Mouse (Mus musculus): ENCODE results near the gene Cd248. TPM values are rescaled to one million over a fixed set of nuclear protein-coding genes. Genes with fewer than 3 reads are reported as not detected.
A peak's percentile ranks its signal among the peaks of the same experiment; 100 is the strongest.

Cd248 gene
- polyA plus RNA-seq, 1 experiment from 2014 or later, result 0.44 TPM

- no peaks in the 10 kb centered on the region for H3K27me3 ChIP-seq
- in situ Hi-C loops (cut with MboI; ENCODE audit: low pct_unique_long_range_greater_than_20kb), result no loop called here
- no peak for ATAC-seq
- no peak for DNase-seq (ENCODE audit: low read depth, low spot score)
- TF ChIP-seq CTCF (IDR thresholded peaks at IDR 0.05), result no peak
- CTCF ChIA-PET, result interaction anchor here (1.0 to 3.6 kb wide), 8 partner anchors 8 to 77 kb away, joined by 3 to 29 read pairs (median 4); partner anchors contain the start of genes Rin1 and Yif1a
- POLR2A ChIA-PET, result interaction anchor here (0.7 to 2.4 kb wide), 4 partner anchors 8 to 27 kb away, joined by 3 to 14 read pairs (median 4); no protein-coding TSS in a partner anchor
Measured at GRCm38 (mm10) chr19:5039301-5040114, 28.4 kb upstream of the Cd248 start.

DNA sequence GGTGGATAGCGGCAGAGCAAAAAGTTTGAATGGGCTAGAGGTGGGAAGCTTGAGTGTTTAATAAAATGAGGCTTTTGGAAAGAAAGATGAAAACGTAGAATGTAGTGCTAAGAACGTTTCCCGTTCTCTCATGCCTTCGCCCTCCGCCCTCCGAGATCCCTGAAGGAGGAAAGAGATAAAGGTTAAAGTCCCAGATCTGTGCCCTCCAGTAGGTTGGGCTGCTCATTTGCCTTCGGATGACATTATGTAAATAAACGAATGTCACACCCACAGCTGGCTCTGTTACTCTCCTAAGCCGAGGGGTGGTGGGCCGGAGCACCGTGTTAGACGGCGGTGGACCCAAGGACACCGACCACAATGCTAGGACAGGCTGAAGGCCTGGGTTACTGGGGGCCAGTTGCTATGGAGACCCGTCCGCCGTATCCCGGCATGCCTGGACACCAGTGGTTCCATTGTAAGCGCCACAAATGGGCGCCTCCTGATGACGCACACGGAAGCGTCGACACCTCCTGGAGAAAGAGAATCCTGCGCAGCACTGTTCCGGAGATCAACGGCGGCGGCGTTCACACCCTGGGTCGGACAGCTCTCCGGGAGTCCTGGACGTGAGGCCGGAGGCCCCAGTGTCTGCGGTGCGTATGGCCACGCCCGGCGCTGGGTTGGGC lies 26.9 kb upstream of the Cd248 start, which contains the start of gene Brms1:
Brms1 (plus strand) TSS at position 493 of the 662 bp plus-strand sequence.
- POLR2A ChIA-PET, result interaction anchor here (0.6 to 1.1 kb wide), 2 partner anchors 9 to 648 kb away, joined by 4 to 5 read pairs; no protein-coding TSS in a partner anchor
- peak; percentile 40 for ATAC-seq
- no peak for DNase-seq (ENCODE audit: low read depth, low spot score)
- in situ Hi-C loops (cut with MboI; ENCODE audit: low pct_unique_long_range_greater_than_20kb), result no loop called here
- no peaks in the 10 kb centered on the region for H3K27me3 ChIP-seq
- CTCF ChIA-PET, result interaction anchor here (1.2 to 3.6 kb wide), 4 partner anchors 11 to 78 kb away, joined by 3 to 29 read pairs (median 4); partner anchors contain the start of gene Rin1
- TF ChIP-seq CTCF (IDR thresholded peaks at IDR 0.05), result no peak

DNA sequence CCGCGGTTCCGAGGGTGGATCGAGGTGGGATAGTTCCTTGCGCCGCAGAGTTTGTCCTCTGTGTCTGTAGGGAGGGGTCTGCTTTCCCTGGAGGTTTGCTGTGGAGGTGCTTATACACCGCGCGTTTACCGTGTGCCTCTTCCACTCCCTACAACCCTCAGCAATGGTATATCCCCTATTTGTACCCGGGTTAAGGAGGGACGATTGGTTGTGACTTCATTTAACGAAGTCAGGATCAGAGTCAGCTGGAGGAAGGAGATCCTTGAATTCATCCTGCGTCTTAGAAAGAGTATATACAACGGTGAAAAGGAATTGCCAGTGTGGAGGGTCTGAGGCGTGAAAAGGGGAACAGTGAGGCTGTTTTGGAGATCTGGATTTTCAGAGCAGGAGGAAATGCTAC lies 26.3 kb upstream of the Cd248 start:
- DNase-seq (ENCODE audit: low read depth, low spot score) (no peak), ATAC-seq (no peak)
- ChIA-PET POLR2A (interaction anchor here (0.6 to 1.1 kb wide), 2 partner anchors 8 to 649 kb away, joined by 4 to 5 read pairs; no protein-coding TSS in a partner anchor), CTCF (interaction anchor here (1.2 to 3.6 kb wide), 2 partner anchors 10 to 25 kb away, joined by 3 to 29 read pairs; partner anchors contain the start of gene Rin1)
- H3K27me3 ChIP-seq, result no peaks in the 10 kb centered on the region
- TF ChIP-seq CTCF (IDR thresholded peaks at IDR 0.05), result no peak
- in situ Hi-C loops (cut with MboI; ENCODE audit: low pct_unique_long_range_greater_than_20kb), result no loop called here

DNA sequence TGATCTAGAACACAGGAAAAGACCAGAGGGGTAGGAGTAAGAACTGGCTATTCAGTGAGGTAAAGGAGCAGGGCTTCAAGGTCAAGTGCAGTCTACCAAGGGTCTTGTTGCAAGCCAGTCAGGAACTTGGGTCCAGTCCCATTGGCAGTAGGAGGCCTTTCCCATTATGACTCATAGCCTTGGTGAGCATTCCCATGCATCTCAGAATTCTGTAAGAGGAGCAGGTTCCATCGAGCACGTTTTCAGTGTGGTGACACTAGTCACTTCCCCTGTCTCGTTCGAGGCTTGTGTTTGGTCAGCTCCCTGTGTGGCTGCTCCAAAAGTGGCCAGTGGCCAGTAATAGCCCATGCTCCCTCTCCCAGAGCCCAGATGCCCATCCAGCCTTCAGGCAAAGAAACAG lies 22.3 kb upstream of the Cd248 start:
- ATAC-seq (no peak), DNase-seq (ENCODE audit: low read depth, low spot score) (no peak)
- in situ Hi-C loops (cut with MboI; ENCODE audit: low pct_unique_long_range_greater_than_20kb), result no loop called here
- H3K27me3 ChIP-seq, result no peaks in the 10 kb centered on the region
- POLR2A ChIA-PET, result no interaction called here
- CTCF ChIA-PET, result interaction anchor here (0.8 kb wide), 2 partner anchors 9 to 10 kb away, joined by 3 read pairs; no protein-coding TSS in a partner anchor
- TF ChIP-seq CTCF (IDR thresholded peaks at IDR 0.05), result no peak

- no peak for DNase-seq (ENCODE audit: low read depth, low spot score)
- ChIA-PET POLR2A (interaction anchor here (1.3 kb wide), 1 partner anchor 10 kb away, joined by 3 read pairs; the partner anchor contains the start of genes AC124502.3 and B4gat1), CTCF (interaction anchor here (0.9 to 4.3 kb wide), 4 partner anchors 10 to 31 kb away, joined by 3 to 16 read pairs (median 4); partner anchors contain the start of genes AC124502.3 and B4gat1)
- no peak for TF ChIP-seq CTCF (IDR thresholded peaks at IDR 0.05)
- no peak for ATAC-seq
- H3K27me3 ChIP-seq, result no peaks in the 10 kb centered on the region
- in situ Hi-C loops (cut with MboI; ENCODE audit: low pct_unique_long_range_greater_than_20kb), result no loop called here
Measured at GRCm38 (mm10) chr19:5048138-5049056, 19.5 kb upstream of the Cd248 start.

DNA sequence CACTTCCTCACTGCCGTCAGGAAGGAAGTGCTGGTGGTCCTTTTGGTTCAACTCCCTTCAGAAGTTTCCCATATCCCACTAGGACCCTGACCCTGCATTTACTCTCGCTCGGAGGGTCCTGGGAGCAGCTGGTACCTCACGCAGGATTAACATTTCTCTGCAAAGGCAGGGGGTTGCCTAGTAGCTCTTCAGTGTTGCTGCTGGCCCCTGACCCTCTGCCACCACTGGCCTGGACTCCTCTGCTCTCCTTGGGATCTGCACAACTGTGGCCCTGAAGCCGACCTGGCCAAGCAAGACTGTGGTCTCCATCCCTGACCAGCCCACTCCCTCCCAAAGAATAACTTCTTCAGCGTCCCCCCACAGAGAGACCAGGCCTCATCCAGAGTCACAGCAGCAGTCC lies 18.6 kb upstream of the Cd248 start:
- no peaks in the 10 kb centered on the region for H3K27me3 ChIP-seq
- CTCF ChIA-PET, result interaction anchor here (1.5 to 4.3 kb wide), 2 partner anchors 25 to 30 kb away, joined by 4 to 16 read pairs; no protein-coding TSS in a partner anchor
- DNase-seq (ENCODE audit: low read depth, low spot score) (no peak), ATAC-seq (no peak)
- POLR2A ChIA-PET, result interaction anchor here (0.8 kb wide), 1 partner anchor 8 kb away, joined by 5 read pairs; the partner anchor contains the start of gene Brms1
- no peak for TF ChIP-seq CTCF (IDR thresholded peaks at IDR 0.05)
- in situ Hi-C loops (cut with MboI; ENCODE audit: low pct_unique_long_range_greater_than_20kb), result no loop called here

- ATAC-seq, result peak; percentile 58
- ChIA-PET POLR2A (interaction anchor here (0.6 to 2.3 kb wide), 7 partner anchors 9 to 512 kb away, joined by 3 to 14 read pairs (median 4); partner anchors contain the start of genes AC124502.3, B4gat1 and Brms1), CTCF (interaction anchor here (0.6 to 5.0 kb wide), 13 partner anchors 10 to 204 kb away, joined by 3 to 32 read pairs (median 5); partner anchors contain the start of genes AC124502.3, B4gat1, Brms1 and Slc29a2)
- no peaks in the 10 kb centered on the region for H3K27me3 ChIP-seq
- DNase-seq (ENCODE audit: low read depth, low spot score), result peak; percentile 88
- no peak for TF ChIP-seq CTCF (IDR thresholded peaks at IDR 0.05)
- in situ Hi-C loops (cut with MboI; ENCODE audit: low pct_unique_long_range_greater_than_20kb), result no loop called here
Measured at GRCm38 (mm10) chr19:5050047-5050905, 17.6 kb upstream of the Cd248 start, which contains the start of gene Rin1. Rin1 (plus strand) TSS chr19:5050481.

GRCm38 (mm10) chr19:5051031-5051430 lies 16.8 kb upstream of the Cd248 start:
- no peak for TF ChIP-seq CTCF (IDR thresholded peaks at IDR 0.05)
- in situ Hi-C loops (cut with MboI; ENCODE audit: low pct_unique_long_range_greater_than_20kb), result no loop called here
- no peaks in the 10 kb centered on the region for H3K27me3 ChIP-seq
- ChIA-PET CTCF (interaction anchor here (0.8 to 5.0 kb wide), 14 partner anchors 11 to 203 kb away, joined by 3 to 32 read pairs (median 4); partner anchors contain the start of genes AC124502.3, B4gat1, Brms1 and Slc29a2), POLR2A (interaction anchor here (1.4 to 2.3 kb wide), 5 partner anchors 12 to 36 kb away, joined by 3 to 14 read pairs (median 5); partner anchors contain the start of genes AC124502.3 and B4gat1)
- DNase-seq (ENCODE audit: low read depth, low spot score) (no peak), ATAC-seq (peak; percentile 6)
